In genomic region chr2:160413055-160413454, GRCm38 (mm10) we compare ENCODE assay signal across 9 mouse cellular contexts. TPM values are rescaled to one million over a fixed set of nuclear protein-coding genes. Genes with fewer than 3 reads are reported as not detected.
A peak's percentile ranks its signal among the peaks of the same experiment; 100 is the strongest.
DNase-seq lines count a peak whose midpoint lies in the region; ATAC-seq lines count a peak whose summit lies in the region.
"Had no signal": no experiment of that assay in that cellular context is flagged by ENCODE, and none has a peak within 500 bp of the region (broad histone marks: within the 10 kb centered on the region; RNA-seq: fewer than 3 reads in every experiment).

No protein-coding gene starts in this region.

- no peaks in the 10 kb centered on the region for H3K36me3 ChIP-seq in kidney, embryonic 14.5 days (ENCODE audit: control insufficient read depth, insufficient read depth, low read length)
- H3K36me3 ChIP-seq in limb, embryonic 10.5 days, result no peaks in the 10 kb centered on the region

- DNase-seq in kidney, adult 18-20 months, result no peak
- DNase-seq in ES-CJ7 (ENCODE audit: low read depth, low spot score) (peak; percentile 32), R1 (ENCODE audit: low read depth, low spot score) (peak; percentile 63)
- peak; percentile 45 for DNase-seq in limb, embryonic 10.5 days (ENCODE audit: low spot score)
- no peak for DNase-seq in natural killer cell, adult 2 months (ENCODE audit: low spot score in 2 of 2)
- DNase-seq in cerebellum, adult 8-10 months, result no peak
- DNase-seq: lung, adult 2 months had no signal

- no peaks in the 10 kb centered on the region for H3K9me3 ChIP-seq in kidney, embryonic 14.5 days (ENCODE audit: control insufficient read depth, low read length)
- no peaks in the 10 kb centered on the region for H3K9me3 ChIP-seq in limb, embryonic 10.5 days (replicated peaks)

- no peak overlapping the region for H3K4me2 ChIP-seq in kidney, embryonic 14.5 days (replicated peaks; ENCODE audit: low read depth, low read length)
- H3K4me2 ChIP-seq: forebrain, embryonic 13.5 days had no signal

- ATAC-seq in kidney, embryonic 14.5 days (ENCODE audit: low FRiP score, low TSS enrichment), result peak; percentile 79
- ATAC-seq: forebrain, embryonic 13.5 days had no signal

- no peak overlapping the region for H3K4me3 ChIP-seq in kidney, embryonic 14.5 days (ENCODE audit: low read length)
- no peak overlapping the region for H3K4me3 ChIP-seq in limb, embryonic 10.5 days
- H3K4me3 ChIP-seq: forebrain, embryonic 13.5 days had no signal

- no peaks in the 10 kb centered on the region for H3K27me3 ChIP-seq in kidney, embryonic 14.5 days (ENCODE audit: control insufficient read depth, insufficient read depth, low read length)
- no peaks in the 10 kb centered on the region for H3K27me3 ChIP-seq in limb, embryonic 10.5 days (ENCODE audit: low read depth, poor library complexity, severe bottlenecking)
- H3K27me3 ChIP-seq: forebrain, embryonic 13.5 days had no signal

- no peak overlapping the region for H3K27ac ChIP-seq in kidney, embryonic 14.5 days (ENCODE audit: low read depth, low read length)
- H3K27ac ChIP-seq in limb, embryonic 10.5 days, result no peak overlapping the region
- H3K27ac ChIP-seq: forebrain, embryonic 13.5 days had no signal

- 0 out of 2 replicates have a peak, but pooled peaks cover 7% of the 10 kb centered on the region for H3K4me1 ChIP-seq in kidney, embryonic 14.5 days (ENCODE audit: control insufficient read depth, insufficient read depth, low read length)
- no peaks in the 10 kb centered on the region; the same call in 1 of the 2 replicates for H3K4me1 ChIP-seq in limb, embryonic 10.5 days

- WGBS in kidney, embryonic 14.5 days, result 32% methylated on average over 12 of the region's 12 CpGs
- 57% methylated on average over 12 of the region's 12 CpGs for WGBS in limb, embryonic 10.5 days

- no peak overlapping the region for H3K9ac ChIP-seq in kidney, embryonic 14.5 days (ENCODE audit: low read depth, low read length)
- H3K9ac ChIP-seq: forebrain, embryonic 13.5 days had no signal

RNA-seq across cellular contexts. Expression of gene Mafb, which starts 46.2 kb away (rescaled TPM):
- polyA plus RNA-seq in kidney, embryonic 14.5 days (2014; fragmentation: Nextera tagmentation; extraction: Ambion mirVana), result 23.0 and 33.2 TPM in 2 replicates
- polyA plus RNA-seq in limb, embryonic 10.5 days (2016; fragmentation: Nextera tagmentation; extraction: Ambion mirVana), result 2.2 and 4.2 TPM in 2 replicates

Comparison
In these comparisons a context has a peak if more than half of its experiments do, and no peak if none do; other contexts are left out.
1. DNase-seq: peak in ES-CJ7 (single experiment), R1 (single experiment) and limb, embryonic 10.5 days (single experiment); none in kidney, adult 18-20 months (single experiment), natural killer cell, adult 2 months (0 of 2) and cerebellum, adult 8-10 months (single experiment).